ENCODE assay signal across 8 mouse cellular contexts in the genomic region with DNA sequence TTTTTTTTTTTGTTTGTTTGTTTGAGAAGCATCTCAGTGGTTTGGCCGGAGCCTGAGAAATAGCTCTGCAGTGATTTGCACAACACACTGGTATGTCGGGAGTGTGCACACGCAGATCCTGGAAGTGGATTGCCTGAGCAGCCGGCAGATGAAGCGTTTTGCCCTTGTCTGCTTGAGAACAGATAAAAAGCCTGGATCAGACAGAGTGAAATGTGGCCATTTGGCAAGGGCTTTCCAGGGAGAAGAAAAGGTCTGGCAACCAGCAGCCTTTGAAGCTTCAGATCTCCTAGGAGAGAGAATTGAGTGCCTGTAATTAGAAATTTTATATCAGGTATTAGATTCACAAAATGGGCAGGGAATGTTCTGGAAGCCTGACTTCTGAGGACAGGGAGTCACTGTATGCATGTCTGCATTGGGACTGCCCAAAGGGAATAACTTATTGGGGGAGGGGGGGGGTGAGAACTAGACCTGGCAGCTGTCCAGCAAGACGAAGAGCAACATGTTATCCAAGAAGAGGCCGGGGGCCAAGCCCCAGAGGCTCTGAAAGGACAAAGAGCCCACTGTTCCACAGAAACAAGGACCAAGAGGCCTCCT. TPM values are rescaled to one million over a fixed set of nuclear protein-coding genes. Genes with fewer than 3 reads are reported as not detected.
A peak's percentile ranks its signal among the peaks of the same experiment; 100 is the strongest.
DNase-seq lines count a peak whose midpoint lies in the region; ATAC-seq lines count a peak whose summit lies in the region.

No protein-coding gene starts in this region.

- WGBS in heart, embryonic 14.5 days: 8% methylated on average over 7 of the region's 7 CpGs
- WGBS in limb, embryonic 15.5 days: 27% methylated on average over 7 of the region's 7 CpGs
- 36% methylated on average over 7 of the region's 7 CpGs for WGBS in stomach, embryonic 16.5 days

- H3K4me2 ChIP-seq in heart, embryonic 14.5 days (ENCODE audit: low read length): no peak overlapping the region; the same call in 1 of the 2 replicates
- no peak overlapping the region for H3K4me2 ChIP-seq in limb, embryonic 15.5 days
- H3K4me2 ChIP-seq in stomach, embryonic 16.5 days (ENCODE audit: low read depth, low read length): no peak overlapping the region

- no peak overlapping the region for H3K4me3 ChIP-seq in heart, embryonic 14.5 days (ENCODE audit: control insufficient read depth in 1 of 2, insufficient read depth in 1 of 2, low read depth in 1 of 2, low read length in 2 of 2)
- H3K4me3 ChIP-seq in limb, embryonic 15.5 days: no peak overlapping the region
- H3K4me3 ChIP-seq in stomach, embryonic 16.5 days (replicated peaks; ENCODE audit: low read length): no peak overlapping the region

- H3K4me1 ChIP-seq in heart, embryonic 14.5 days (ENCODE audit: control insufficient read depth in 2 of 2, insufficient read depth in 2 of 2, low read length in 2 of 2): peaks cover 12 to 13% of the 10 kb centered on the region in 2 experiments
- H3K4me1 ChIP-seq in limb, embryonic 15.5 days: peaks cover 13% of the 10 kb centered on the region
- H3K4me1 ChIP-seq in stomach, embryonic 16.5 days (ENCODE audit: control insufficient read depth, insufficient read depth, low read length): peaks cover 15% of the 10 kb centered on the region; the same call in 1 of the 2 replicates

- H3K27ac ChIP-seq in heart, embryonic 14.5 days (replicated peaks in 1 of 2; ENCODE audit: control insufficient read depth in 1 of 2, insufficient read depth in 1 of 2, low read depth in 2 of 2, low read length in 2 of 2): peak overlapping the region; percentile 57 to 74
- H3K27ac ChIP-seq in limb, embryonic 15.5 days: peak overlapping the region; percentile 38; the same call in 1 of the 2 replicates
- H3K27ac ChIP-seq in stomach, embryonic 16.5 days (ENCODE audit: low read length): peak overlapping the region; percentile 29; the same call in 1 of the 2 replicates

- no peaks in the 10 kb centered on the region for H3K27me3 ChIP-seq in heart, embryonic 14.5 days (ENCODE audit: control insufficient read depth, insufficient read depth, low read length)
- no peaks in the 10 kb centered on the region for H3K27me3 ChIP-seq in limb, embryonic 15.5 days
- H3K27me3 ChIP-seq in stomach, embryonic 16.5 days (ENCODE audit: control insufficient read depth, insufficient read depth, low read length): no peaks in the 10 kb centered on the region

- peak; percentile 29; the same call in 1 of the 2 replicates for ATAC-seq in heart, embryonic 14.5 days (ENCODE audit: insufficient number of reproducible peaks, insufficient read depth, low FRiP score, low read depth)
- ATAC-seq in limb, embryonic 15.5 days (ENCODE audit: insufficient number of reproducible peaks, low FRiP score, low TSS enrichment, low read depth): no peak
- peak; percentile 36; the same call in 1 of the 2 replicates for ATAC-seq in stomach, embryonic 16.5 days (ENCODE audit: insufficient read depth, low FRiP score)

- H3K36me3 ChIP-seq in heart, embryonic 14.5 days (ENCODE audit: control insufficient read depth, insufficient read depth, low read length): no peaks in the 10 kb centered on the region
- no peaks in the 10 kb centered on the region for H3K36me3 ChIP-seq in limb, embryonic 15.5 days
- no peaks in the 10 kb centered on the region for H3K36me3 ChIP-seq in stomach, embryonic 16.5 days (ENCODE audit: control insufficient read depth, insufficient read depth, low read length)

- DNase-seq in embryo, embryonic 10.5 days (ENCODE audit: low spot score): peak; percentile 43
- DNase-seq in embryo, embryonic 9.5 days (ENCODE audit: extremely low spot score): no peak
- peak; percentile 46 for DNase-seq in MN1 (ENCODE audit: low spot score)
- peak; percentile 14 for DNase-seq in embryo, embryonic 11.5 days (ENCODE audit: low read depth, low spot score)
- DNase-seq in urinary bladder, postnatal 25 days (ENCODE audit: low spot score): no peak

- H3K9ac ChIP-seq in heart, embryonic 14.5 days (ENCODE audit: low read length): 0 out of 2 replicates have a peak overlapping the region, but pooled peaks have one; percentile 30
- no peak overlapping the region for H3K9ac ChIP-seq in limb, embryonic 15.5 days
- no peak overlapping the region for H3K9ac ChIP-seq in stomach, embryonic 16.5 days (ENCODE audit: low read length)

- H3K9me3 ChIP-seq in heart, embryonic 14.5 days (ENCODE audit: control insufficient read depth, low read length): no peaks in the 10 kb centered on the region
- no peaks in the 10 kb centered on the region for H3K9me3 ChIP-seq in limb, embryonic 15.5 days
- H3K9me3 ChIP-seq in stomach, embryonic 16.5 days (replicated peaks; ENCODE audit: control insufficient read depth, low read length): no peaks in the 10 kb centered on the region

RNA-seq across cellular contexts. Expression of a gene that starts 7.1 kb away (rescaled TPM):
- polyA plus RNA-seq in heart, embryonic 14.5 days (2014; fragmentation: Nextera tagmentation; extraction: Ambion mirVana): 46.6 and 47.5 TPM in 2 replicates
- polyA plus RNA-seq in limb, embryonic 15.5 days (2015; fragmentation: Nextera tagmentation; extraction: Ambion mirVana): 78.4 and 86.2 TPM in 2 replicates
- 68.3 and 68.6 TPM in 2 replicates for polyA plus RNA-seq in stomach, embryonic 16.5 days (2015; fragmentation: Nextera tagmentation; extraction: Ambion mirVana)

RNA-seq across cellular contexts. Expression of a gene that starts 22.4 kb away (rescaled TPM):
- 240 and 242 TPM in 2 replicates for polyA plus RNA-seq in heart, embryonic 14.5 days (2014; fragmentation: Nextera tagmentation; extraction: Ambion mirVana)
- polyA plus RNA-seq in limb, embryonic 15.5 days (2015; fragmentation: Nextera tagmentation; extraction: Ambion mirVana): 99.5 and 109 TPM in 2 replicates
- polyA plus RNA-seq in stomach, embryonic 16.5 days (2015; fragmentation: Nextera tagmentation; extraction: Ambion mirVana): 106 and 122 TPM in 2 replicates

RNA-seq across cellular contexts. Expression of a gene that starts 45.4 kb away (rescaled TPM):
- polyA plus RNA-seq in heart, embryonic 14.5 days (2014; fragmentation: Nextera tagmentation; extraction: Ambion mirVana): 4.6 and 5.7 TPM in 2 replicates
- polyA plus RNA-seq in limb, embryonic 15.5 days (2015; fragmentation: Nextera tagmentation; extraction: Ambion mirVana): 4.7 and 4.9 TPM in 2 replicates
- 4.3 and 5.1 TPM in 2 replicates for polyA plus RNA-seq in stomach, embryonic 16.5 days (2015; fragmentation: Nextera tagmentation; extraction: Ambion mirVana)

Comparison
In these comparisons a context has a peak if more than half of its experiments do, and no peak if none do; other contexts are left out.
1. DNase-seq: peak in embryo, embryonic 10.5 days (single experiment), MN1 (single experiment) and embryo, embryonic 11.5 days (single experiment); none in embryo, embryonic 9.5 days (single experiment) and urinary bladder, postnatal 25 days (single experiment).
2. Peak in every context shown above with its lines, with median percentiles within 50 percentile points of each other: H3K27ac ChIP-seq.